Mouse (Mus musculus) gastrocnemius, postnatal 25 days (tissue): ENCODE measurements at regions not wholly inside any gene's neighbourhood (a gene's known extent, or its start where the extent isn't known, plus 50 kb on each side); places are given as distances from the start of the nearest gene placed in this dataset.

ENCODE experiments used
- DNase-seq: peaks from one replicate; pipeline ENCODE4 v3.0.0; 2022

DNA sequence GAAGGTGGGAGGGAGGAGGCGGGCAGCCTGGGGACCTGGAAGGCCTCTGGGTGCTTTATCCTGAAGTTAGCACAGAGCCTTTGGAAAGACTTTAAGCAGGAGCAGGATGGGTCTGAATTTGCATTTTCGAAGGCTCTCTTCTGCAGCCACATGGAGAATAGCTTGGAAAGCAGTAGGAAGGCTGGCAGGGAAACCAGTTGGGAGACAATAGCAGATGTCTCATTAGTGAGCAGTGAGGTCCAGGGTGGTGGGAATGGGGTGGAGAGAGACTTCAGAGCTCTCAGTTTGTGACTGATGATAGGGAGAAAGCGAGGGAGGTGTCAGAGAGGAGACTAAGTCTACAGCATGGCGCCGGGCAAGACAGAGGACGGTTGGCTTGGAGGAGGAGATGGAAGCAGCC is 199.1 kb downstream of the Cbln1 start:
- no peak for DNase-seq

DNA sequence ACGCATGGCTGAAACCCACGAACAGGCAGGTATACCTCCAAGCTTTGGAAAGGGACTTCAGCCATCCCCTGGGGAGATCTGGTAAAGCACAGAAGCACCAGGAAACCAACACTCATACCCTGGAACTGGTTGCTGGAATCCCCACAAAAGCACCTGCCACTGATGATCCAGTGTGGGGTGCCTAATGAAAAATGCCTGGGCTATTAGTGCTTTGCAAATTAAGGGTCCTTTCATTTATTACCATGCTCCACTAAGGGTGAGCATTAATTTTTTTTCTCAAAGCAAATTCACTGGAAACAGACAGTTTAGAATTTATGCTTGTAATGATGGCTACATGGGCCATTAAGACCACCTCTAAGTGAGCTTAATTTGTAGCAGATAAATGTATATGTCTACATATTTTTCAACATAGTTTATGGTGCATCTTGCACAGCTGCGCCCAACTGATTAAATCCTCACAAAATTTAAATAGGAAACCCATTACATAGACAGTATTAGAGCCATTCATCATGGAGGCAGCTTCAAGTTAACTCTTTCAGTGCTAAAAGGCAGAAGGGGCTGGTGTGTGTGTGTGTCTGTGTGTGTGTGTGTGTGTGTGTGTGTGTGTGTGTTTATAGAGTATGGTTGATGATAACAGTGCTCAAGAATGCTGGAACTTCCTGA is 201.8 kb downstream of the Cbln1 start:
- no peak for DNase-seq

DNA sequence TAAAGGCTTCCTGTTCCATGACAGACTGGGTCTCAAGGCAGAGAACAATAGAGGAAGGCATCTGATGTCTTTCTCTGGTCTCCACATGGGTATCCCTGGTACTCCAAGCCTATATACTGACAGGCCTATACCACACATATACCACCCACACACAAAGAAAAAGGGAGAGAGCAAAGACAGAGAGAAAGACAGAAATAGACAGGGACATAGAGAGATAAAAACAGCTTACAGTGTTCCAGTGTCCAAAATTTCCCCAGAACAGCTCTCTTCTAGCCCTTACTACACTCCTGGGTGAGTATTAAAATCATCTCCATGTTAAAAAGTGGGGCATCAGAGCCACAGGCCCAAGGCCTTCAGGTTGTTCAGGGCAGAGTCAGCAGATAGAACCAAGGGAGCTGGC is 204.2 kb downstream of the Cbln1 start:
- no peak for DNase-seq

DNA sequence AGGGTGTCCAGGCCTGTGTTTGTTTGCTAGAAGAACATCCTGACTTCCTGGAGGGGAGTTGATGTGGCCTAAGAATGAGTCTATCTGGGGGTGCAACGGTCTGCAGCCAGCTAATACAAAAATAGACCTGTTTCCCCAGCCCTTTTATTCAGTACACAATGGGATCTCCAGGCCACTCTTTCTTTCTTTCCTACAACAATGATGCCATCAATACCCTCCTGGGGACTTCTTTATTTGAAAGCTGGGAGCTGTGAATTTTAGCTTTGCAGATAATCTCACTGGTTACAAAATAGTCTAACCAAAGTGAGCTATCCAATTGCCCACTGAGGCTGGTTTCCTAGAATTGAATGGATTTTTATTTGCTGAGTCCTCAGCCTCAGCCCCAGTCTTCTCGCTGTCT is 207.4 kb downstream of the Cbln1 start:
- no peak for DNase-seq

DNA sequence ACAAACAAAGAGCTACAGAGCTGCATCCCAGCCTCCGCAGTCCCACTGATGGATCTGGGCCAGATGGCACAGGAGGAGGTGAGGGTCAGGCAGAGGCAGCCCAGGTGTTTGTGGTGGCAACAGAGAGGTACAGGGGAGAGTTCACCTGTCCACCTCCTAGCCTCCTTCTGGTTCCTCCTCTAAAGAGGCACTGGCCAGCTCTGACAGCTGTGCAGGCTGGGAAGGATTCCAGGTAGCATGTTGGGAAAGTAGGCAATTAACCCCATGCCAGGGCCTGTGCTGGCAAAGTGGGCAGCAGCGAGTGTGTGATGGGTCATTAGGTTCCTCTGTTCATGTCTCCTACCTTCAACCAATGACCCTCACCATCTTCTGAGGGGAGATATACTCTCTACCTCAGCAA is 212.1 kb downstream of the Cbln1 start:
- DNase-seq: no peak

DNA sequence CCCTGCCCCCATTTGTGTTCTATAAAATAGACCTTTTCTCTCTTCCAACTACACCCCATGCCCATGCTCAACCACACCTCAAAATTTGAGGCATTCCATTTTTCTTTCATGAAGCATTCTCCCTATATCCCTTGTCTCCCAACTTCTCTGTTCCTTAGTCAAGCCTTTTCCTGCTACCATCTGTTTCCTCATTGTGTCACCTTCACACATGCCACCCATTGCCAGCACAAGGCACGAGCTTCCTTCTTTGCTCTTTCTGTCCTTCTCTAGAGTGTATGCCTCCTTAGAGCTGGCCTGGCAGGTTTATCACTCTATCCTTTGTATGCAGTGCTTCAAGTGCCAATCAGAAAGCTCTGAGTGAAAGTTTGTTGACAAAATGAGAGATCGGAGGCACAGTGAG is 229.7 kb downstream of the Cbln1 start:
- DNase-seq: no peak

DNA sequence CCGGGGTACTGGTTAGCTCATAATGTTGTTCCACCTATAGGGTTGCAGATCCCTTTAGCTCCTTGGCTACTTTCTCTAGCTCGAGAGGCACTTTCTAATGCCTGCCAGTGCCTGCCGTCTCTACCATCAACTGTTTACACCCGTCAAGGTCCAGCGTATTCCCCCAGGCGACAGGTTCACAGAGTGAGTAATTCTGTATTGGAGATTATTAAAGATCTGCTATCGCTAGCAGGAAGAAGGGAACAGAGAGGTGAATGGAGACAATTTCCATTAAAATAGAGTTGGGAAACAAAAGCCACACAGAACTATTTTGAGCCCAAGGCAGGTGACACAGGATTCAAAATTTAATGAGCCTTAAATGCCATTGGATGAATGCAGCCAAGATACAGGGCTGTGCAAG is 235.2 kb downstream of the Cbln1 start:
- no peak for DNase-seq

DNA sequence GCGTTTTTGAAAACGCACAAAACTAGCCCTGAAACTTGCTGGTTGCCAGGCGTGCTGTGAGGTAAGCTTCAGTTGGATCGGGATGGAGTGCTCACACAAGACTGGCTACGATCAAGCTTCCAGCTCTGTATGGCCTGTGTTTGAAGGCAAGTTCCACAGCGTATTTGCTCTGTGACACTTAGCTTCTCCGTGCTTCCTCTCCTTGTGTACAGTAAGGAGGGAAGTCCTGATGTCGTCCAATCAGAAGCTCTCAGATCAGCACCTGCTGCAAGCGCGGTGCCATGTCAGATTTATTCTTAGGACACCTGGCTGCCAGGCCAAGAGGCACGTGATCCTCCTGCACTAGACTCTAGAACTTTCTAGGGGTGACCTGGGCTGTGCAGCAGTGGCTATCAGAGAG is 236.0 kb downstream of the Cbln1 start:
- no peak for DNase-seq

DNA sequence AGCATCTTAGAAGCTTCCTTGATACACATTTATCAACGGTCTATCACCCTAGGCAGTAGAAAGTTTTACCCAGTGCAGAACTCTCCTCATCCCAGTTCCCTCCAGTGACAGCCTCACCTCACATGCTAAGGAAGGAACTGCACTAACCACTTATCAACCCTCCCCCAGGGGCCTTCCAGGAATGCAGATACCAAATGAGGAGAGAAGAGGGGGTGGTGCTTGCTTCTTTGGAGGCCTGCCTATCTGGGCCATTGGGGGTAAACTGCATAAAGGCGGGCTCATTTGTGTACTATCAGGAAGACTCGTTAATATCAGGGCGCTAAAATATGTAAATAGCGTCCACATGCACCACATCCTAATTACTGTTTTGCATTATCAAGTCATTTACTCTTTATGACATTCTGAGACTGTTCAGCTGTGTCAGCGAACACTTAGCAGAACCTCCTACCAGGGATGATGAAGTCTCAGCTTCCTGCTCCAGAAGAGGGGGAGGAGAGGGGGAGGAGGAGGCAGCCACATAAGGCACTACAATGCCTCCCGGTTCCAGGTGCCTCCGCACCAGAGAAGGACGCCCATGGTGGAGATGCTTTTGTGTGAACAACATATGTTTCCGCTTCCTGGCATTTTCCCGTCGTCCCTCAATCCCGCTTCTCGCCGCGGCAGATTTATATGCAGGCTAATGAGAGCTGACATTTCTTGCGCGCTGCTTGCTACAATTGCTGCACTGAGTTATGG is 236.9 kb downstream of the Cbln1 start:
- DNase-seq: no peak

DNA sequence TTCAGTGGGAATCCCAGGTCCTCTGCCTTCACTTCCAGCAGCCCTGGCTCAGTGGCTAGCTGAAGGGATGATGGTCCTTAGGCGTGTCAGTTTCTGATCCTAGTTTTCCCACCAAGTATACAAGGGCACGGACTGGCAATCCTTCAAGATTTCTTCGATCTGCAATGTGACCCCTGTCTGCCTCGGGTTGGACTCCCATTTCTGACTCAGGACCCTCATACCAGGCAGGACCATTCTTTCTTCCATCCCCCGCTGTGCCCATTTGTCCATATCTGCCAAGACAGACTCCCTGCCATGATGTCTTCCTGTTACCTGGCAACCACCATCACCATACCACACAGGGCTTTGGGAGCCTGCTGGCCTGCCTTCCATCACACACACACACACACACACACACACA is 238.1 kb downstream of the Cbln1 start:
- DNase-seq: no peak

DNA sequence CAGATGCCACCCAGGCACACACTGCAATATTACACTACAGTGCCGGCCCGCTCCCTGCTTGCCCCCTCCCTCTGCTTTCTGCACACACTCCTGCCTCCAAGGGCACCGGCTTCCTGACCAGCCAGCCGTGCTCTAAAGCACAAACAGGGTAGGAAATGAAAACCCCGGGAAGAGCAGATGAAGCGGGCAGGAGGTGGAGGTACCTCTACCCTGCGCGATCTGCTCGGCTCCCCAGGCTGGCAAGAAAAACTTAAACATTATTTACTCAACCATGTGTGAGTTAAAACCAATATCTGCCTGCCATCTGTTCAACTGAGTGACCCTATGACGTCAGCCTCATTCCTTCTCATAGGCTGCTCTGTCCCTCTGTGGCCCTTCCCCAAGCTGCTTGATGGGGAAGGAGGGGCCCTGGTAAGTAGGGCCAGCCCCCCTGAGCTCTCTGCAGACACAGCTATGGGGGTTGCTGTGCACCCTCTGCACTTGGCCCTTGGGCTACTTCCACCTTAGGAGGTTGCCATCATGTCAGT is 238.5 kb downstream of the Cbln1 start:
- no peak for DNase-seq

DNA sequence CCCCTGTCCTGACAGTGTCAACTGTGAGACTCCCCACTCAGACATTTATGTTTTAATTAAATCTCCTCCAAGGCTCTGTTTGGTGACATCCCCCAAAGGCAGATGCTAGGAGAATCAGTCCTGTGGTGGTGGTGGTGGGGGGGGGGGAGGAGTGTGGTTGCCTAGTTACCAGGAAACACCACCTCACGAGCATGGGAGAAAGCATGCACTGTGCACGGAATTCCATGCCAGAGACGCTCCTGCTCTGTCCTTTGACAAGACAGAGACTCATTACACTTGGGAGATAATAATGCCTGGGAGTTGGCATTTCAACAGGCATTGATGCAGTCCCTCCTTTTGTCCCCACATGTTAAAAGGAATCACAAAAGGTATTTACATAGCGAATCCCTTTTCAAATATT is 240.6 kb downstream of the Cbln1 start:
- no peak for DNase-seq

DNA sequence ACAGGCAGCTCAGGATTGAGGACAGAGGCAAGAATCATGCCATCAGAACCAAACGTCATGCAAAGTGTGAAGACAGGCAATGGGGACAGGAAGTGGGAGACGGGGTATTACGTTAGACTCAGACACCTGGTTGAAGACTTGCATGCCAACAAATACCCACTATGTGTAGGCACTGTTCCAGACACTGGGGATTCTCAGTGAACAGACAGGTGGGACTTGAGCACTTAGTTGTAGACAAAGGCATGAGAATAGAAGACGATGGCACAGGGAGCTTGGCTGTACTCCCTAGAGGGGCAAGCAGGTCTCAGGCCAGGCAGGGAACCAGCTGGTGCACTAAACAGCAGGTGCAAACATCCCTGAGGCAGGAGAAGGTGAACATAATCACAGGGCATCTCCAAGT is 242.3 kb downstream of the Cbln1 start:
- DNase-seq: no peak

DNA sequence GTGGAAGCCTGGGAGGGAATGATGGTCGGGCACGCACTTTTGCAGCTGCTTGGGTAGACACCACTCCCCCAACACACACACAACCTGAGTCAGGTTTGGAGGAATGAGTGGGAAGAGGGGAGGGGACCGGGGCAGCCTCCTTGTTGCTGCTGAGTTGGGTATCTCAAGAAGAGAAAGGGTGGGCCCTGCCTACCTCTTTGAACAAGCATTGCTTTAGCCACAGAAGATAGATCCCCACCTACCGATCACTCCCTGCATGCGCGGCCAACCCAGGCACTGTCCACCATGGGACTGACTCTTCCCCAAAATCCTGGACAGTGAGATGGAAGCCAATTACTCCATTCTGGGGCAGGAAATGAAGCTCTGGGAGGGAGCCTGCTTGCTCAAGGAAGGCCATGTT is 243.2 kb downstream of the Cbln1 start:
- no peak for DNase-seq

DNA sequence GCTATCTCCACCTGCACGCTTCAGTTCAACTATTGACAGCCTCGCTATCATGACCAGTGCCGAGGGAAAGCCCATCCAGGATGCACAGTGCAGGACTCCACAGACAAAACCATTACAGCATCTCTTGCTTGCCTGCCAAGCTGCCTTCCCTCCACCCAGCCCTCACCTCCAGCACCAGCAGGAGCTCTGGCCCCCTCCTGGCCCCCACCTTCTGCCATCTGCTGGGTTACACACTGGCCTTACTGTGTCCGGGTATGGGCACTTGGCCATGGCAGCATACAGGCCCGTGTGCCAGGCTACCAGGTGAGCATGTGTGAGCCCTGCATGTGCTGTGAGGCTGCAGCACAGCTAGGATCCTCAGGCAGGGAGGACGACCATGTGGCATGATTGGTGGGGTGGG is 243.6 kb downstream of the Cbln1 start:
- no peak for DNase-seq

DNA sequence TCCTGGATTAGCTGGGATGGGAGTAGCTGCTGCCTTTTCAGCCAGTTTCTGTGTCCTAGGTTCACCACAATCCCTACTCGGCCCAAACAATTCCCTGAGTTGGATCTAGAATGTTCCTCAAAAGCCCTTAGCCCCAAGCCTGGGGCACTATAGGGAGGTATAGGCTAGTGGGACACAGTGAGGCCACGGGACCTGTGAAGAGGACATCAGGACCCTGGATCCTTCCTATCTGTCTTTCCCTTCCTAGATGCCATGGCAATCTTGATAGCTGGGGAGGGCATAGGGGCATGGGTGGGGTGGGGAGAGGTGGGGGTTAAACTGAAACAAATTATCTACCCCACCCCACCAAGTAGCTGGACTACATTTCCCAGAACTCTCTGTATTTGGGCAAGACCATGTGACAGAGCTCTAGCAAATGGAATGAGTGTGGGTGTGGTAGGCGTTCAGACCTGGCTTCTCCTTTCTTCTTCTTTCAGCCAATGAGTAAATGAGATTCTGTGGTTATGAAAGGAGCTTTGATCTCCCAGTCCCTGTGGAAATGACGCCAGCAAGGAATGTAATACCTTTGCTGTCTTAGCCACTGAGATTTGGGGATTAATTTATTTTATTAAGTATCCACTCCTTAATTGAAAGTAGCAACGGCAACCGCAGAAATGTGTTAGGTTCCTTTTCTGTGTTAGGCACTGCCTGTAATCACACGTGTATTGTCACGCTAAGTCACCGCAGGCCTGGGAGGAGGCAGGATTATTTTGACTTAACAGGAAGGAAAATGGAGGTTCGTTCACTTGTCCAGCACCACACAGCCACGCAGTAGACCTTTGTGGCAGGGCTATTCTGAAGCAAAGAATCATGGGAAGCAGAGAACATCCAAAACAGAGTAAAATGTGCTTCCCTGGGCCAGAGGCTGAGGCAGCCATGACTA is 246.6 kb downstream of the Cbln1 start:
- no peak for DNase-seq

DNA sequence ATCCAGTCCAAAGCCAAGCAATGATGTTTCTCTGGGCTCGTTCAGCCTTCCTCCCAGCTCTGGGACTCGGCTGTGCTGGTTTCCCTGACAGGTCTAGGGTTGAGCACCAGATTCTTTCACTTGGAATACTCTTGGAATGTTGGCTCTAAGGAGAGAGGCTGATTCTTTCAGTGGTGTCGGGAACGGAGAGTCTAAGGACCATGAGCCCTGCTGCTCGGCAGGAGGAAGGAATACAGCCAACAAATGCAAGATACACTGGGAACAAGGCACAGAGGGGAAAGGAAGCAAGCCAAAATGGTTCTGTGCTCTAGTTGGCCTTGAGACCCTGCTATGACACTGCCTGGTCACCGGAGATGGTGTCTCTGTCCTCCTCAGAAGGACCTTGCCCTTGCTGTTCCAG is 251.8 kb downstream of the Cbln1 start:
- DNase-seq: no peak

DNA sequence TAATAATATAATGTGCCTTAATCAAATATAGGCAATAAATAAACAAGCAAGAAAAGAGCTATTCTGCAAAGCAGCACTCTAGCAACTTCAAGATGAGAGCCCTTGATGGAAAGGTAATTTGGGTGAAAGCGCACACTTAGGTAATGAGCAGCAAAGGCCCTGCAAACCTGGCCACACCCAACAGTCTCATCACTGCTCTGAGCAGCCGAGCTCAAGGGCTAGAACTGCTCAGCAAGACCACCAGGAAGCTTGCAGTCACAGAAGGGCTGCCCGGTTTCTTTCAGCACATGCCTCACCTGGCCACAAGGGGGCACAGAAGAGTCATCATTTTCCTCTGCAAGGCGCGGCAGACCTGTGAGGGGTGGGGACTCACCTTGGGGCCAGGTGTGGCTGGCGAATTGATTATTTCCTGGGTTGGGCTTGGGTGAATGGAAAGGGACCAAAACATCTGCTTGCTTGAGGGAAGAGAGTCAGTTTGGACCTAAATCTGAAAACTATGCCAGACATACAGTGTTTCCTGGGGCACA is 253.4 kb downstream of the Cbln1 start:
- no peak for DNase-seq

DNA sequence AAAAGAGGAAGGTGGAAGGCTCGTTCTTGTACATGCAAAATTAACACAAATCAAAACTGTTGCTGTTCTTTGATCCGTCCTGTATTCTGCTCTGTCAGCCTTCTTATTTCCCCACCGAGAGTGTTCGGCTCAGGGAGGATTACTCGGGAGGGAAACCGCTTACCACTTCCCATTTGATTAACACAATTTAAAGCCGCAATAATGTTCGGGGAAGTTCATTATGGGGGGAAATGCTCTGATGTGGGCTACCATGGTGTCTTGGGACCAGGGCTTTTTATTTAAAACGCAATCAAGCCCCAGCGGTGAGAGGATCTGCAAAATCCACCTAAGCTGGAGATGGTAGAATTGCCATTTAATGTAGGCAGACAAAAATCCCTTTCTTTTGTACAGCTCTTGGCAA is 257.4 kb downstream of the Cbln1 start:
- DNase-seq: no peak

DNA sequence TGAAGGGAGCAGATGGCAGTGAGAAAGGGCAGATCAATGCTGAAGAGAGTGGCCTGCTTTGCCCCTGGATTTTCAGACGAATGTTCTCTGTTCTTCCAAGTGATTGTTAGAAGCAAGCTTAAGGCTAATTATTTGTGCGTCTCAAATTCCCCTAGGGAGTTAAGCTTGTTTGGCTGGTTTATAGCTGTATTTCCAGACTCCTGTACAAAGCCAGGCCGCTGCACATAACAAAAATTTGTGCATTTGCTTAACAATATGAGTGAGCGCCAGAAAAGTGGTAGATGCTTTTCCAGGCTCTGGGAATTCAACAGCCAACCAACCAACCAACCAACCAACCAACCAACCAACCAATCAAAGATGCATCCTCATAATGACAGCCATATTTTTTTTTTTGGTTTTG is 261.9 kb downstream of the Cbln1 start:
- DNase-seq: no peak

DNA sequence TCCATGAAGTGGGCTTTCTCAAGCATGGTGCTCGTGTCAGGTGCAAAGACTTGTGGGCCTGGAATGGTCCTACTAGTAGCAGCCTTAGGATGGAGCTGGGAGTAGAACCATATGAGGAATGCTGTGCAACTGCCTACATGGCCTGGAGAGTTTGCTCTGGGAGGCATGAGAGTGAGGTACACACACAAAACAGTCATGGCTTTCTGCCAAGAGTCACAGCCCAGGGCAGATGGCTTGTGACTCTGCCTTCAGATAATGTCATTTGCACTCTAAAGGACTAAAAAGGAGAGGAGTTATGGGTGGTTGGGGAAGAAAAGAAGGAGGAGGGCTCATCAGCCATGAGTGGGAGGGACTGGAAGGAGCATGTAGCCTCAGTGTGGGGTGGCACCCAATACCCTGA is 263.1 kb downstream of the Cbln1 start:
- DNase-seq: no peak

DNA sequence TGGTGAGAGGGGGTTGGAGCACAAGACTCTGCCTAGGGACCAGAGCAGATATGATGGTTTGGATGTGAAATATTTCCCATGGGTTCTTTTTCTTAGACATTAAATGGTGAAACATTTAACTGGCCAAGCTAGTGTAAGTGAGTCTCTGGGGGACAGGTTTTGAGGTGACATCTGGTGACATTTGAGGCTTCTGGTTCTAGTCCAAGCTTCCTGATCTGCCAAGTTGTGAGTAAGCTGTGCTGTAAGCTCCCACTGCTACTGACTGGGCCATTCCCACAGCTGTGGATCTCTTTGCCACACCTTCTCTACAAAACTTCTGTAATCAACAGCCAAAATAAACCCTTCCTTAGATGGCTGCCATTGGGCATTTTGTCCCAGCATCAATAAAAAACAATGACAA is 264.4 kb downstream of the Cbln1 start:
- DNase-seq: no peak

DNA sequence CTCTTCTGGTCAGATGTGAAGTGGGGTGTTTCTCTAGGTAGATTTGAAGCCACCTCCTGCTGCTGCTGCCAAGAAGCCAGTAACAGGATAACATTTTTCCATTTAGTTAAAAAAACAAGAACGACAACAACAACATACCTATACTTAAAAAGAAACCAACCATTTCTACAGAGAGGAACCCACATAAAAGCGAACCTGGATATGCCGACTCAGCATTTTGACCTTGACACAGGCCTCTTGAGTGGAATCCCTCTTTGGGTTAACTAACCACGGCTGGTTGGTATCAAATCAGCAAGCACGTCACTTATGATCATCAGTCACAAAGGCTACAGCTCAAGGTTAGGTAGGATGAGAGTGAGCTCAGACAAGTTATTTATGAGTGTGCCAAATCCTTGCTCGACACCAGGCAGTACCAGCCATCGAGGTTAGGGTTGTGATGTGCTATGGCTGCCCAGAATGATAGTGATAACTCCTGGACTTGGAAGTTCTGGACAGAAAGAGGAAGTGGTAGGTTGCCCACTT is 269.7 kb downstream of the Cbln1 start:
- DNase-seq: no peak
